Mouse (Mus musculus): ENCODE results near the gene Camkmt.

Gene Camkmt

DNA sequence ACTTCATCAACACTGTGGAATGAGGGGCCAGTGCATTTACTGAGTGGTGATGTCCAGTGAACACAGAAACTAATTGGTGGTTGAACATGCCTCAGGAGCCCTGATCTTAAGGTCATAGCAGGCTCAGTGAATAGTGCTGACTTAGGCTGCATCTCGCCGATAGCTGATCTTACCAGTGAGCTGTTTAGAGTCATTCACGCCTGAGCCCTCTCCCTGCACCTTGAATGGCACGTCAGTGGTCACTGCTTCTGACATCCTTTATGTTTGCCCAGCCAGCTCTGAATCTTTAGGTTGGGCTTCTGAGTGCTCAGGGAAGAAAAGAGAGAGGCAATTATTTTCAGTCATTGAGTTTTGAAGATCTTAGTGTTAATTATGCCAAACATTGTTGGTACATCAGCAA, 81.6 kb downstream of the Camkmt start:
- no peak for DNase-seq

DNA sequence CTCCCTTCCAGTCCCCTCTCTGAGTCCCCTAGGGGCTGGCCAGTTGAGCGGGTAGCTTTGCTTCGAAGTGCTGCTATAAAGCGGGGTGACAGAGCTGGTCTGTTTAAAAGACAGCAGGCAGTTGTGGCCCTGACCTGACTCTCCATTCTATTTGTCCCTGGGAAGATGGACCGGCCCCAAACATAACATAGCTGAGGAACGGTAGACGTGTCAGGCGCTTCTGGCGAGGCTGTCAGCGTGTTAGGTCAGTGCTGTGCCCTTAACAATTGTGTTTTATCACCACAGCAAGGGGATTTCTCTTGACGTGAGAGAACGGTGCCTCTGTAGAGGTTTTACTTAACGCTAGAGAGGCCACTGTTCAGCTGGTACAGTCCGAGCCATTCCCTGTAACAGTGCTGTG, 86.9 kb downstream of the Camkmt start:
- no peak for DNase-seq

- no peak for DNase-seq
Measured at GRCm38 (mm10) chr17:85180471-85181060, 90.2 kb downstream of the Camkmt start.

- DNase-seq, result peak; percentile 88
Measured at GRCm38 (mm10) chr17:85189227-85190127, 99.1 kb downstream of the Camkmt start.

DNA sequence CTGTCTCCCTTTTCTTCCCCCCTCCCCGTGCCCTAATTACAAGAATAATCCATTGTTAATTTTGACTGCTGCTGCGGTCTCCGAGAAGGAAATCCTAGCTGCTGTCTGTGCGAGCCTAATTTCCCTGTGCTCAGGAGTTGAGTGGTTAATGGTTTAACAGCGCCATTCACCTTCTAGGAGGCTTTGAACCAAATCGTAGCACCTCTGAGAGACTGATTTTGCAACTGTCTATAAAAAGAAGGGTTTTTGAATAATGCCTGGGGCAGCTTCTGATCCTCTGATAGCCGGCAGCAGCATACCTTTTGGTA, 99.7 kb downstream of the Camkmt start:
- DNase-seq, result no peak

- DNase-seq, result no peak
Measured at GRCm38 (mm10) chr17:85193294-85193693, 102.9 kb downstream of the Camkmt start.

DNA sequence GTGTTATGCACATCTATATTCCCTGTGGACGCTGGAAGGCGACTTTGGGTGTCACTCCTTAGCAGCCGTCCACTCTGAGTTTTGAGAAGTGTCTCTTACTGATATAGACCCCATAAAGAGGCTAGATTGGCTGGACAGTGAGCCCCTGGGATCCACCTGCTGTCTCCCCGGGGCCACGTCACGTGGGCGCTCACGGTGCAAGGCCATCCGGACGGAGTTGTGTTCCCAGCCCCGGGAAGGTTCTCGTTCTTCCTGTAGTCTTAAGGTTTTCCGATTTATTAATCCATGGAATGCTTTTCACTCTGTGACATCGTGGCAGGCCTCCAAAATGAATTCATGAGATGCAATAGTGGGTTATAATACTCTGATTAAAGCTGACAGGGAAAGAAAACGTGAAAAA, 108.4 kb downstream of the Camkmt start:
- no peak for DNase-seq

GRCm38 (mm10) chr17:85199321-85199720, 109.0 kb downstream of the Camkmt start:
- DNase-seq, result no peak

GRCm38 (mm10) chr17:85218054-85218453, 127.7 kb downstream of the Camkmt start:
- DNase-seq, result no peak

DNA sequence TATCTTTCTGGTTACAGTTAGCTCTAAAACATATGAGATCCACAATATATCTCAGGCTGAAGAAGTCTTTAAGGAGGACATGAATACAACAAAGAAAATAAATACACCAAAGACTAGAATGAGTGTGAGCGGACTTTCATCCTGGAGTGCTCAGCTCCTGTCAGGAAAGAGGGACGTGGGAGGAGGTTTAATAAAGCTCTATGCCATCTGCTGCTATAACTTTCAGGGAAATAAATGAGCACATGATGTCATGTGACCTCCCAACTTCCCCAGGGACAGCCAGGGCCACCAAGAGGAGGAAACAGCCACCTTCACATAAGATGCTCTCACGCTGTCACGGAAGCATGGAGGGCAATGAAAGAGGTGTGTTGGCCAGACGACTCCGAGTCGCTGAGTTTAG, 151.8 kb downstream of the Camkmt start:
- DNase-seq, result peak; percentile 39

- no peak for DNase-seq
Measured at GRCm38 (mm10) chr17:85248962-85249361, 158.6 kb downstream of the Camkmt start.

DNA sequence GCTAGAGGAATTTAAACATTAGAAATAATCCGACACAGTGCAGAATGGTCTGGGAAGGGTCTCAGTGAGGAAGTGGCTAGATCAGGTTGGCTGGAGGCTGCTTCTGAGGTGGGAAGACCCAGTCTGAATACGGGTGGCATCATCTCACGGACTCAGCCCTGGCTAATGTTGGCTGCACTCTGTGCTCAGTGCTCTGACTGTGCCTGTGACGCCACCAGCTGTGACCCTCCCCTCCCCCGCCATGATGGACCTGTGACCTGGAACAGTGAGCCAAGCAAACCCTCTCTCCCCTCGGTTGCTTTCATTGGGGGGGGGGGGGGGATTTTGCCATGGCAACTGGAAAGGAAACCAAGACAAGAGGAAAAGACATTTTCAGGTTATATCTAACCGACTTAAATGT, 159.4 kb downstream of the Camkmt start:
- DNase-seq, result no peak

DNA sequence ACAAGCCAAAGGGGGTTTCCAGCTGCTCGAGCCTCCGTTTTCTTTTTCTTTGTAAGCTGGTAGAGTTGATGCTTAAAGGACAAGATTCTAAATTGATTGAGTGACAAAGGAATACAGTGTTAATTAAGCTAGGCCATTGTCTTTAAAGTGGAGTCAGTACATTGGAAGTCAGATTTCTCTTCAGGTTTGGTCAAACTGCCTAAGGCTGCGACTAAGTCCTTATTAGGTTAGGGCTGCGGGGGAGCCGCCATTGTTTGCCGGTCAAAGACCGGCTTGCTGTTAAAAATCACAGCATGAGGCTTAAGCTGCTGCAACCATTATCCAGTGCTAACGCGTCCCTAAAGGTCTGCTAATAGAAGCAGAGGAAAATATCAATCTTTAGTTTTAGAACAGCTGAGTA, 166.6 kb downstream of the Camkmt start:
- no peak for DNase-seq

- DNase-seq, result no peak
Measured at GRCm38 (mm10) chr17:85257348-85257747, 167.0 kb downstream of the Camkmt start.

- DNase-seq, result no peak
Measured at GRCm38 (mm10) chr17:85258703-85259341, 168.5 kb downstream of the Camkmt start.

DNA sequence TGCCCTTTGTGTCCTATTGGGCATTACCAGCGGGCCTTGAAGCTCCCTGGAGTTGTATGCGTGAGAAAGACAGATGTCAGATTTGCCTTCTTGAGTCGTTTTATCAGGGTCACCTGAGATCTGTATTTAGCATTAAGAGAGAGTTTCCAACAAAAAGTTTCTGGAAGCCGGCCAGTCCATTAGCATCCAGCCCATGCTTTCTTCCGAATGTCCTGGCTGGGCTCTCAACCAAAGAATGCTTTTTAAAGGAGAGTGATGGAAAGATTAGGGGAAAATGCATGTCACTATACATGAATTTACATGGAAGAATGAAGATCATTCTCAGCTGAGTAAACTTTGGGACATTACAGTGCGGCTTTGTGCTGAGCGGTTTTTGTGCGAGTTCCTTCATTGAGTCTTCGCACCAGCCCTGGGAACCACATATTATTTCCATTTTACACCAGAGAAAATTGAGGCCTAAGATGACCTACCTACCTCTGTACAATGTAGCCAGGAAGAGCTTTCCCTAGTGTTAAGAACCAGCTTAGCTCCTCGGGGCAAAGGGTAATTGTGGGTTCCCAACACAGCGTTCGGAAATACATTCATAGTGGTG, 176.6 kb downstream of the Camkmt start:
- no peak for DNase-seq

DNA sequence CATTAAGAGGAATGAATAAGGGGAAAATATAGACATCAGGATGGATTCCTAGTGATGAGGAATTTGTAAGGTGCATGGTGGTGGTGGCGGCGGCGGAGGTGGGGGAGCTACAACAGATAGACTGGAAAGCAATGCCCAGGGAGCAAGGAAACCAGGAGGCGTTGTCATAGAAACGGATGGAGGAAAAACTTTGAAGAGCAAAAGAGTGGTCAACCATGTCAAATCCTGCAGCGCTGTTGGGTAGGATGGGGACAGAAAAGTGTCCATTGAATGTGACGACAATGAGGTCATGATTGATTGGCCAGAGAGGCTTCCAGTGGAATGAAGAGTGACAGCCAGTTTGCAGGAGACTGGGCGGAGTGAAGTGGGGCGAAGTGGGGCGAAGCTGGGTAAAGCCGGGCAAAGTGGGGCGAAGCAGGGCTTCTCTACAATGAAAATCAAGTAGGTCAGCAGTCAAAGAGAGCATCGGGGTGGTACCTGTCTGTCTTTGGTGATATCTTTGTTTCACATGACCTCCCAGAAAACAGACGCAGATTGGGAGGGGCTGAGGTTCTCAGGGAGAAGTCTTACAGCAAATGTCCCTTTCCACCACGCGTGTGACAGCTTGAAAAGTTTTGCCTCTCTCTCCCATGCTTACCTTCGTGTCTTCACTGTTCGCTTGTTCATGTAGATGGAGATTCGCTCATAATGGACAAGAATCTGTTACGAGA, 181.3 kb downstream of the Camkmt start:
- DNase-seq, result no peak

GRCm38 (mm10) chr17:85279720-85280119, 189.4 kb downstream of the Camkmt start:
- DNase-seq, result no peak

DNA sequence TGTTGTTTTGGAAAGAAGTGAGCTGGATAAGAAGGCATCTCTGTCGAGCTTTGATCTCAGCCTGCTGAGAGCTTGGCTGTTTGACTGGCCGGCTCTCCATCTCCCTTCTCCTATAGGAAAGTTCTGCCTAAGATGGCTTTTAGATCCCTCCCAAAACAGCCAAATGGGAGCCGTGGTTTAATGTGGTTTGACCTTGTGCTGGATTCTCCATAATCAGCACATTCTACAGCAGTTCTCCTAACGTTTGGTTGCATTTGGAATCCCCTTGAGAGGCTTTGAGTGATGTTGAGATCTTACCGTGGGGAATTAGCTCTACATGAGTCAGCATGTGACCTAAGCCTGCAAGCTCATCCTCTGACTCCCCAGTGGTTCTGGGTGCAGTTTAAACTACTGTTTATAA, 192.1 kb downstream of the Camkmt start:
- no peak for DNase-seq

DNA sequence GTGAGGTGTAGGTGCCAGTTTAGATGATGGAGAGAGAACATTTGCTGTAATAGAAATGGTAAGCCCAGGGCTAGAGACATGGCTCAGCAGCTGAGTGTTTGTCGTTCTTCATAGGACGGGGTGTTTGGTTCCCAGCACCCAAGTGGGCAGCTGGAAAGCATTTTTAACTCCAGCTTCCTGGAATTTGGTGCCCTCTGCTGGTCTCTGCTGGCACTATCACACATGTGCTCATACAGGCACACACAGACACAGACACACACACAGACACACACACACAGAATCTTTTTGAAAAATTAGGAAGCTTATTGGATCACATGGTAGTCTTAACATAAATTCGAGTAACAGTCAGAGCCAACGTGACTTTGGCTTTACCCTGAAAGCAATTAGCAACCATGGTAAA, 200.8 kb downstream of the Camkmt start:
- no peak for DNase-seq

- DNase-seq, result no peak
Measured at GRCm38 (mm10) chr17:85291601-85292000, 201.2 kb downstream of the Camkmt start.

DNA sequence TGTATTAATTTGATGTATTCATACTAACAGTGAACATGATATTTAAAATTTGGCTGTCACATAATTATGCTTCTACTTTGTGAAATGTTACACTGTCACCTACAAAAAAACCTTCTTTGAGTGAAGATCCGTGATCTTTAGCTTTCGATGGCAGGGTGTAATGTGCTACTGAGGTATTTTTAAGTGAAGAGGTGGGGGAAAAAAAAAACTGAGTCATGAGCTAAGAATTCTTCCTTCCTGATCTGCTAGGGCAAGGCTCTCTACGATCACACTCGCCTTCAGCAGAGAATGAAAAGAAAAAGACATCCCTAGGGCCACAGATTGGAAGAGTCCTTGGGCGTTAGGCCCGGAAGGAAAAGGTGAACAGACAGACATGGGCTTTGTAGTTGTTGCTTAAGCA, 201.9 kb downstream of the Camkmt start:
- DNase-seq, result no peak

- no peak for DNase-seq
Measured at GRCm38 (mm10) chr17:85303686-85304085, 213.3 kb downstream of the Camkmt start.
